Mouse (Mus musculus) brain, embryonic 14.5 days (tissue): ENCODE measurements around the gene Cnot10.

ENCODE experiments used
- CTCF ChIP-seq: fragments of 200-500 bp; IDR thresholded peaks from 2 replicates; pipeline ENCODE4 v1.5.1; 2012; ENCODE audit warnings: inconsistent platforms, mild to moderate bottlenecking, moderate library complexity, borderline replicate concordance; ENCODE audit not compliant: insufficient read depth, insufficient read length; ENCODE audit errors: extremely low read depth
- POLR2A ChIP-seq: fragments of 200-500 bp; IDR thresholded peaks from 2 replicates; pipeline ENCODE4 v1.6.1; 2012; ENCODE audit warnings: mild to moderate bottlenecking, inconsistent platforms, borderline replicate concordance; ENCODE audit not compliant: poor library complexity, insufficient read depth, insufficient read length, severe bottlenecking; ENCODE audit errors: extremely low read depth

GRCm38 (mm10) chr9:114639186-114639748 is 717 bp downstream of the Cnot10 start:
- TF ChIP-seq POLR2A (no peak), CTCF (no peak)
